Comparison of ENCODE assay signal across 8 mouse cellular contexts in genomic region chr7:30143555-30144209, GRCm38 (mm10). TPM values are rescaled to one million over a fixed set of nuclear protein-coding genes. Genes with fewer than 3 reads are reported as not detected.
DNase-seq lines count a peak whose midpoint lies in the region; ATAC-seq and TF ChIP-seq lines count a peak whose summit lies in the region.
"Had no signal": no experiment of that assay in that cellular context is flagged by ENCODE, and none has a peak within 500 bp of the region (broad histone marks: within the 10 kb centered on the region; RNA-seq: fewer than 3 reads in every experiment).

No protein-coding gene starts in this region.

- DNase-seq in brain, embryonic 14.5 days (ENCODE audit: low read depth): peak; percentile 96
- DNase-seq in embryonic facial prominence, embryonic 11.5 days (ENCODE audit: low spot score): peak; percentile 93
- peak; percentile 57 for DNase-seq in heart, adult 2 months
- DNase-seq in kidney, adult 18-20 months: peak; percentile 33
- peak; percentile 92 for DNase-seq in limb, embryonic 11.5 days (ENCODE audit: low spot score)
- peak; percentile 58 to 61 for DNase-seq in spleen, postnatal 36 days (ENCODE audit: low spot score in 2 of 2)

- TF ChIP-seq EP300 in heart, adult 2 months (IDR thresholded peaks at IDR 0.05; ENCODE audit: insufficient read depth, low read depth, low read length): no peak

- peaks cover 3% of the 10 kb centered on the region; the same call in 1 of the 2 replicates for H3K9me3 ChIP-seq in embryonic facial prominence, embryonic 11.5 days (replicated peaks; ENCODE audit: control insufficient read depth, low read length)
- H3K9me3 ChIP-seq in limb, embryonic 11.5 days (ENCODE audit: control insufficient read depth, low read length): 0 out of 2 replicates have a peak, but pooled peaks cover 3% of the 10 kb centered on the region
- H3K9me3 ChIP-seq in midbrain, embryonic 13.5 days: peaks cover 14% of the 10 kb centered on the region

- peak overlapping the region; percentile 66 for H3K27ac ChIP-seq in embryonic facial prominence, embryonic 11.5 days (replicated peaks; ENCODE audit: low read depth, low read length)
- H3K27ac ChIP-seq in heart, adult 2 months: no peak overlapping the region; the same call in 1 of the 2 replicates
- H3K27ac ChIP-seq in limb, embryonic 11.5 days (replicated peaks; ENCODE audit: low read depth, low read length): peak overlapping the region; percentile 78
- H3K27ac ChIP-seq in midbrain, embryonic 13.5 days: peak overlapping the region; percentile 82
- H3K27ac ChIP-seq: macrophage had no signal

- H3K27me3 ChIP-seq in embryonic facial prominence, embryonic 11.5 days (ENCODE audit: control insufficient read depth, insufficient read depth, low read length): no peaks in the 10 kb centered on the region
- no peaks in the 10 kb centered on the region for H3K27me3 ChIP-seq in heart, adult 2 months (ENCODE audit: control insufficient read depth, insufficient read depth, low read length)
- H3K27me3 ChIP-seq in limb, embryonic 11.5 days (ENCODE audit: control insufficient read depth, insufficient read depth, low read length): no peaks in the 10 kb centered on the region
- no peaks in the 10 kb centered on the region for H3K27me3 ChIP-seq in midbrain, embryonic 13.5 days

- peak overlapping the region; percentile 64 for H3K9ac ChIP-seq in embryonic facial prominence, embryonic 11.5 days (replicated peaks; ENCODE audit: low read length)
- peak overlapping the region; percentile 40 for H3K9ac ChIP-seq in heart, adult 2 months (ENCODE audit: low read depth, low read length)
- peak overlapping the region; percentile 66 for H3K9ac ChIP-seq in limb, embryonic 11.5 days (ENCODE audit: low read length)
- peak overlapping the region; percentile 70 for H3K9ac ChIP-seq in midbrain, embryonic 13.5 days (replicated peaks)

- peak; percentile 49; the same call in 1 of the 2 replicates for TF ChIP-seq POLR2A in brain, embryonic 14.5 days (IDR thresholded peaks at IDR 0.05; ENCODE audit: borderline replicate concordance, extremely low read depth, insufficient read depth, insufficient read length, poor library complexity, severe bottlenecking)
- no peak for TF ChIP-seq POLR2A in heart, adult 2 months (IDR thresholded peaks at IDR 0.05; ENCODE audit: insufficient read depth, low read depth, low read length)

- no peaks in the 10 kb centered on the region for H3K4me1 ChIP-seq in embryonic facial prominence, embryonic 11.5 days (ENCODE audit: control insufficient read depth, insufficient read depth, low read length)
- no peaks in the 10 kb centered on the region for H3K4me1 ChIP-seq in heart, adult 2 months (ENCODE audit: control insufficient read depth, insufficient read depth, low read length)
- H3K4me1 ChIP-seq in limb, embryonic 11.5 days (ENCODE audit: control insufficient read depth, insufficient read depth, low read length): peaks cover 3% of the 10 kb centered on the region; the same call in 1 of the 2 replicates
- H3K4me1 ChIP-seq in midbrain, embryonic 13.5 days (replicated peaks): peaks cover 6% of the 10 kb centered on the region; the same call in 1 of the 2 replicates

- peak; percentile 13; the same call in 1 of the 2 replicates for TF ChIP-seq CTCF in brain, embryonic 14.5 days (IDR thresholded peaks at IDR 0.05; ENCODE audit: borderline replicate concordance, extremely low read depth, insufficient read depth, insufficient read length)
- TF ChIP-seq CTCF in heart, adult 2 months (IDR thresholded peaks at IDR 0.05): no peak

- WGBS in embryonic facial prominence, embryonic 11.5 days: 4% methylated on average over 35 of the region's 35 CpGs
- 2% methylated on average over 35 of the region's 35 CpGs for WGBS in heart, adult 2 months
- WGBS in limb, embryonic 11.5 days: 3% methylated on average over 35 of the region's 35 CpGs
- WGBS in midbrain, embryonic 13.5 days: 2% methylated on average over 35 of the region's 35 CpGs

- peak; percentile 96 for ATAC-seq in embryonic facial prominence, embryonic 11.5 days (replicated peaks; ENCODE audit: insufficient number of reproducible peaks, low FRiP score, low TSS enrichment, low read depth)
- peak; percentile 94 for ATAC-seq in limb, embryonic 11.5 days (ENCODE audit: insufficient number of reproducible peaks, low FRiP score, low TSS enrichment, low read depth)
- ATAC-seq in midbrain, embryonic 13.5 days: peak; percentile 98

- peak overlapping the region; percentile 45 for H3K4me2 ChIP-seq in embryonic facial prominence, embryonic 11.5 days (ENCODE audit: low read depth, low read length)
- peak overlapping the region; percentile 61 for H3K4me2 ChIP-seq in limb, embryonic 11.5 days (ENCODE audit: low read depth, severe bottlenecking)
- H3K4me2 ChIP-seq in midbrain, embryonic 13.5 days (replicated peaks): peak overlapping the region; percentile 65

- peak overlapping the region; percentile 40 for H3K4me3 ChIP-seq in embryonic facial prominence, embryonic 11.5 days (ENCODE audit: low read depth, low read length)
- peak overlapping the region; percentile 51 for H3K4me3 ChIP-seq in heart, adult 2 months
- peak overlapping the region; percentile 41 for H3K4me3 ChIP-seq in limb, embryonic 11.5 days (ENCODE audit: low read depth, low read length)
- peak overlapping the region; percentile 57 for H3K4me3 ChIP-seq in midbrain, embryonic 13.5 days (replicated peaks)

- no peaks in the 10 kb centered on the region for H3K79me2 ChIP-seq in heart, adult 2 months (replicated peaks; ENCODE audit: control insufficient read depth, insufficient read depth, low read length)

- H3K36me3 ChIP-seq in embryonic facial prominence, embryonic 11.5 days (replicated peaks; ENCODE audit: control insufficient read depth, insufficient read depth, low read depth, low read length): peaks cover 3% of the 10 kb centered on the region
- H3K36me3 ChIP-seq in heart, adult 2 months (ENCODE audit: control insufficient read depth, insufficient read depth, low read length): no peaks in the 10 kb centered on the region
- H3K36me3 ChIP-seq in limb, embryonic 11.5 days (ENCODE audit: control insufficient read depth, insufficient read depth, low read length): peaks cover 11% of the 10 kb centered on the region
- H3K36me3 ChIP-seq in midbrain, embryonic 13.5 days: peaks cover 40% of the 10 kb centered on the region

- intact Hi-C loops in heart, adult 2 months (cut with DNase I): no loop called here

RNA-seq across cellular contexts. Expression of gene Zfp382, which starts 21.9 kb away (rescaled TPM):
- 9.2 and 9.5 TPM in 2 replicates for polyA plus RNA-seq in brain, embryonic 14.5 days (2012; rRNA removed)
- 5.9 and 6.2 TPM in 2 replicates for polyA plus RNA-seq in embryonic facial prominence, embryonic 11.5 days (2014; fragmentation: Nextera tagmentation; extraction: Ambion mirVana)
- 1 to 10 TPM; 2.1 to 2.4 TPM for total RNA-seq in heart, adult 2 months (2021)
- polyA plus RNA-seq in heart, adult 2 months (2012; rRNA removed): 0.68 and 0.88 TPM in 2 replicates
- 6.5 and 8.6 TPM in 2 replicates for polyA plus RNA-seq in limb, embryonic 11.5 days (2014; fragmentation: Nextera tagmentation; extraction: Ambion mirVana)
- 16.1 and 19.4 TPM in 2 replicates for polyA plus RNA-seq in midbrain, embryonic 13.5 days (2015; fragmentation: Nextera tagmentation; extraction: Ambion mirVana)

RNA-seq across cellular contexts. Expression of gene Zfp146, which starts 25.9 kb away (rescaled TPM):
- polyA plus RNA-seq in brain, embryonic 14.5 days (2012; rRNA removed): 73.1 and 78.5 TPM in 2 replicates
- polyA plus RNA-seq in embryonic facial prominence, embryonic 11.5 days (2014; fragmentation: Nextera tagmentation; extraction: Ambion mirVana): 19.8 and 23.0 TPM in 2 replicates
- 10 to 100 TPM; 29.8 TPM for total RNA-seq in heart, adult 2 months (2021)
- polyA plus RNA-seq in heart, adult 2 months (2012; rRNA removed): 11.0 and 21.5 TPM in 2 replicates
- polyA plus RNA-seq in limb, embryonic 11.5 days (2014; fragmentation: Nextera tagmentation; extraction: Ambion mirVana): 14.6 and 18.7 TPM in 2 replicates
- 18.9 and 22.8 TPM in 2 replicates for polyA plus RNA-seq in midbrain, embryonic 13.5 days (2015; fragmentation: Nextera tagmentation; extraction: Ambion mirVana)

RNA-seq across cellular contexts. Expression of gene Cox7a1, which starts 40.3 kb away (rescaled TPM):
- 2.1 and 2.2 TPM in 2 replicates for polyA plus RNA-seq in brain, embryonic 14.5 days (2012; rRNA removed)
- polyA plus RNA-seq in embryonic facial prominence, embryonic 11.5 days (2014; fragmentation: Nextera tagmentation; extraction: Ambion mirVana): 2.4 and 3.0 TPM in 2 replicates
- 1,000 to 10,000 TPM; 2,711 to 3,278 TPM for total RNA-seq in heart, adult 2 months (2021)
- polyA plus RNA-seq in heart, adult 2 months (2012; rRNA removed): 2,213 and 2,519 TPM in 2 replicates
- 2.3 and 2.9 TPM in 2 replicates for polyA plus RNA-seq in limb, embryonic 11.5 days (2014; fragmentation: Nextera tagmentation; extraction: Ambion mirVana)
- polyA plus RNA-seq in midbrain, embryonic 13.5 days (2015; fragmentation: Nextera tagmentation; extraction: Ambion mirVana): 3.0 and 4.4 TPM in 2 replicates

RNA-seq across cellular contexts. Expression of gene Zfp260, which starts 49.1 kb away (rescaled TPM):
- 44.0 and 50.7 TPM in 2 replicates for polyA plus RNA-seq in brain, embryonic 14.5 days (2012; rRNA removed)
- 152 and 161 TPM in 2 replicates for polyA plus RNA-seq in embryonic facial prominence, embryonic 11.5 days (2014; fragmentation: Nextera tagmentation; extraction: Ambion mirVana)
- 10 to 100 TPM; 27.4 to 30.6 TPM for total RNA-seq in heart, adult 2 months (2021)
- polyA plus RNA-seq in heart, adult 2 months (2012; rRNA removed): 15.9 and 30.9 TPM in 2 replicates
- 142 and 150 TPM in 2 replicates for polyA plus RNA-seq in limb, embryonic 11.5 days (2014; fragmentation: Nextera tagmentation; extraction: Ambion mirVana)
- 112 and 115 TPM in 2 replicates for polyA plus RNA-seq in midbrain, embryonic 13.5 days (2015; fragmentation: Nextera tagmentation; extraction: Ambion mirVana)

RNA-seq across cellular contexts. Expression of gene Zfp566, which starts 53.4 kb away (rescaled TPM):
- polyA plus RNA-seq in brain, embryonic 14.5 days (2012; rRNA removed): 9.2 and 10.5 TPM in 2 replicates
- 17.5 and 18.4 TPM in 2 replicates for polyA plus RNA-seq in embryonic facial prominence, embryonic 11.5 days (2014; fragmentation: Nextera tagmentation; extraction: Ambion mirVana)
- 1 to 10 TPM; 1.4 to 2.0 TPM for total RNA-seq in heart, adult 2 months (2021)
- 1.7 and 1.9 TPM in 2 replicates for polyA plus RNA-seq in heart, adult 2 months (2012; rRNA removed)
- 17.0 and 19.7 TPM in 2 replicates for polyA plus RNA-seq in limb, embryonic 11.5 days (2014; fragmentation: Nextera tagmentation; extraction: Ambion mirVana)
- 19.3 and 20.4 TPM in 2 replicates for polyA plus RNA-seq in midbrain, embryonic 13.5 days (2015; fragmentation: Nextera tagmentation; extraction: Ambion mirVana)

Comparison
In these comparisons a context has a peak if more than half of its experiments do, and no peak if none do; other contexts are left out.
1. DNase-seq: peak in every context shown above with its lines; median percentile 96 in brain, embryonic 14.5 days; 93 in embryonic facial prominence, embryonic 11.5 days; 92 in limb, embryonic 11.5 days; 60 in spleen, postnatal 36 days; 57 in heart, adult 2 months; 33 in kidney, adult 18-20 months.
2. RNA of gene Cox7a1, which starts 40.3 kb away (polyA plus RNA-seq): 2,213 to 2,519 TPM in heart, adult 2 months; 2.4 to 3.0 TPM in embryonic facial prominence, embryonic 11.5 days, 3.0 to 4.4 TPM in midbrain, embryonic 13.5 days, 2.3 to 2.9 TPM in limb, embryonic 11.5 days and 2.1 to 2.2 TPM in brain, embryonic 14.5 days; every median in the first group is over 100 times any median in the second.
3. Peak in every context shown above with its lines, with median percentiles within 50 percentile points of each other: ATAC-seq, H3K4me2 ChIP-seq, H3K4me3 ChIP-seq and H3K9ac ChIP-seq.